Mouse (Mus musculus): ENCODE data around the gene Sv2b. TPM values are rescaled to one million over a fixed set of nuclear protein-coding genes. Genes with fewer than 3 reads are reported as not detected.

Gene Sv2b
- polyA plus RNA-seq, 1 experiment, result not detected

DNA sequence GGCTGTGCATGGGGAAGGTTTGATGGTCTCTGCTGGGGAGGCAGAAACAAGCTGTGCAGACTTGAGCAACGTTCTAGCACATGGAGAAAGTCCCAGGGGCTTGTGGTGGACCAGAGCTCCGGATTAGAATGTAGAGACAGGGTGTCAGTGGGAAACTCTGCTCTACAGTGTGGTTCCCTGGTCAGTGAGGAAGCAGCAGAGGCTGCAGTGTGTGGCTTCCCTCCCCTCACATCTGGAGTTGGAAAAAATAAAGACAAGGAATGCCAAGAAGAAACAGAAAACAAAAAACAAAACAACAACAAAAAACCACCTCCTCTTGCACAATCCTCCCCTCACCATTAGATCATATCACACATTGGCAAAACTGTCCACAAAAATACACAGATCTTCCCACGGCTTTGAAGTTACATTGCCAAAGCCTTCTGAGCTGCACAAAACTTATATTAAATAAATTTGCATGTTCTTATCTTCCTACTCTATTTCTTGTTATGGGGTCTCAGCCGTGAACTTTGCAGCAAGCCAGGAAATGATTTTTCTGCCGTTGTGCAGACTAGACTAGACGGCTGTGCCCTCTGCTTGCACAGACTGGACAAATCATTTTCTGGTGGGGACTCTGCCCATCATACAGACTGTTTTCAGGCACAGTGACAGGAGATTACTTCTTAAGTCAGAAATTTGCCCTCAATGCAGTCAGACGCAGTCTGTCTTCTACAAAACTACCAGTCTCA, 86.2 kb downstream of the Sv2b start:
- Histone ChIP-seq H3K27me3 (ENCODE audit: control insufficient read depth, insufficient read depth, low read length, poor library complexity, severe bottlenecking) (no peaks in the 10 kb centered on the region), H3K27ac (ENCODE audit: insufficient read depth, low read length) (no peak overlapping the region), H3K4me1 (ENCODE audit: control insufficient read depth, insufficient read depth, low read length) (no peaks in the 10 kb centered on the region), H3K9ac (ENCODE audit: low read depth, poor library complexity, severe bottlenecking) (no peak overlapping the region), H3K9me3 (replicated peaks; ENCODE audit: control insufficient read depth, insufficient read depth, low read length, poor library complexity, severe bottlenecking) (no peaks in the 10 kb centered on the region; the same call in 1 of the 2 replicates), H3K4me3 (ENCODE audit: low read depth, low read length) (no peak overlapping the region), H3K36me3 (ENCODE audit: control insufficient read depth, insufficient read depth, low read length, poor library complexity, severe bottlenecking) (no peaks in the 10 kb centered on the region)
- TF ChIP-seq CTCF (IDR thresholded peaks at IDR 0.05; ENCODE audit: low read depth, low read length) (no peak), EP300 (IDR thresholded peaks at IDR 0.05; ENCODE audit: insufficient read depth, low read depth, low read length) (no peak), POLR2A (IDR thresholded peaks at IDR 0.05; ENCODE audit: insufficient read depth, low read length) (no peak)

DNA sequence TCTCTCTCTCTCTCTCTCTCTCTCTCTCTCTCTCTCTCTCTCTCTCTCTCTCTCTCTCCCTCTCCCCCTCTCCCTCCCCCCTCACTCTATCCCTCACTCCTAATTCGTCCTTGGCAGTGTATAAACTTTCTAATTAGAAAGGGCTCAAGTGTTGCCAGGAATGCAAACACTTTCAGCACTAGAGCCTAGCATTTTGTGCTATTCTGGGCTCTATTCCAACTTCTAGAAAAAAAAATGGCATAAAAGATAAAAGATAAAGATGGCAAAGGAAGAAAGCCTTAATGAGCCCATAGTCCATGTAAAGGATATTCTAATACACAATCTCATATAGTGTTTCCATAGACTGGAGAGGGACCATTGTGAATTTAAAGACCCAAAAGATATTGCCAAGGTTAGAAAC, 88.3 kb downstream of the Sv2b start:
- Histone ChIP-seq H3K4me1 (ENCODE audit: control insufficient read depth, insufficient read depth, low read length) (no peaks in the 10 kb centered on the region), H3K27ac (ENCODE audit: insufficient read depth, low read length) (no peak overlapping the region), H3K4me3 (ENCODE audit: low read depth, low read length) (no peak overlapping the region), H3K27me3 (ENCODE audit: control insufficient read depth, insufficient read depth, low read length, poor library complexity, severe bottlenecking) (no peaks in the 10 kb centered on the region), H3K9ac (ENCODE audit: low read depth, poor library complexity, severe bottlenecking) (no peak overlapping the region), H3K36me3 (ENCODE audit: control insufficient read depth, insufficient read depth, low read length, poor library complexity, severe bottlenecking) (no peaks in the 10 kb centered on the region), H3K9me3 (replicated peaks; ENCODE audit: control insufficient read depth, insufficient read depth, low read length, poor library complexity, severe bottlenecking) (no peaks in the 10 kb centered on the region; the same call in 1 of the 2 replicates)
- TF ChIP-seq POLR2A (IDR thresholded peaks at IDR 0.05; ENCODE audit: insufficient read depth, low read length) (no peak), CTCF (IDR thresholded peaks at IDR 0.05; ENCODE audit: low read depth, low read length) (no peak), EP300 (IDR thresholded peaks at IDR 0.05; ENCODE audit: insufficient read depth, low read depth, low read length) (no peak)

DNA sequence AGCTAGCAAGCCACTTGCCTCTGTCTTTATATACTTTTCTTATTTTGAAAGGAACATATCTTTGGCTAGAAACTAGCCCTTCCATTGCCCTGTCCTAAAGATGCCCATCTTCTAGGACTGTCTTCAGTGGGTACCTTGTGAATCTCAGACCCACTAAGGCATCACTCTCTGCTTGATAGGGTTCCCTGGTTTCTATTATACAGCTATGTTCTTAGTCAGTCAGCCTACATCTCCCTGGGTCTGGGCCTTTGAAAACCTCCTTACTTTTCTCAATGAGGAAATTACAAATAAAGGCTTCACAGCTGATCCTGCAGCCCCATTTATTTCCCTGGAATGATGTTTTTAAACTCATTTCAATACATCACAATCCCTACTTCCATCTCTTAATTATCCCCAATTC, 88.8 kb downstream of the Sv2b start:
- Histone ChIP-seq H3K27ac (ENCODE audit: insufficient read depth, low read length) (no peak overlapping the region), H3K36me3 (ENCODE audit: control insufficient read depth, insufficient read depth, low read length, poor library complexity, severe bottlenecking) (no peaks in the 10 kb centered on the region), H3K9me3 (replicated peaks; ENCODE audit: control insufficient read depth, insufficient read depth, low read length, poor library complexity, severe bottlenecking) (no peaks in the 10 kb centered on the region; the same call in 1 of the 2 replicates), H3K9ac (ENCODE audit: low read depth, poor library complexity, severe bottlenecking) (no peak overlapping the region), H3K4me3 (ENCODE audit: low read depth, low read length) (no peak overlapping the region), H3K4me1 (ENCODE audit: control insufficient read depth, insufficient read depth, low read length) (no peaks in the 10 kb centered on the region), H3K27me3 (ENCODE audit: control insufficient read depth, insufficient read depth, low read length, poor library complexity, severe bottlenecking) (no peaks in the 10 kb centered on the region)
- no peak for TF ChIP-seq CTCF (IDR thresholded peaks at IDR 0.05; ENCODE audit: low read depth, low read length)
- no peak for TF ChIP-seq POLR2A (IDR thresholded peaks at IDR 0.05; ENCODE audit: insufficient read depth, low read length)
- no peak for TF ChIP-seq EP300 (IDR thresholded peaks at IDR 0.05; ENCODE audit: insufficient read depth, low read depth, low read length)

DNA sequence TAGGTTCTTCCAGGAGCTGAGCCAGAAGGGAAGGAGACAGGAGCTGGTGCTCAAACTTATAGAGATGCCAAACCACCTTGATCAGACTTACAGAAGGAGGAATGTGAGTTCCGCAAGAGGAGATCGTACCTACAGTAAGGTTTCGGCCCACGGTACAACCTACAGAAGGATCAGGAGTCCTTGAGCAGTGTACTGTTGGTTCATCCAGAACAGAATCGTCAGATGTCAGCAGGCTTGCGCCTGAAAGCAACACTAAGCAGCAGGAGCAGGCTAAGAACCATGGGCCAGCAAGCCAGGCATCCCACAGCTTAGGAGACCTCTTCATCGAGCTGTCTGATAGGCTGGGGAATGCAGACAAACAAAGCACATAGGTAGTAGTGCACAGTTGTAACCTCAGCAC, 92.9 kb downstream of the Sv2b start:
- Histone ChIP-seq H3K9me3 (replicated peaks; ENCODE audit: control insufficient read depth, insufficient read depth, low read length, poor library complexity, severe bottlenecking) (no peaks in the 10 kb centered on the region), H3K9ac (ENCODE audit: low read depth, poor library complexity, severe bottlenecking) (no peak overlapping the region), H3K27ac (ENCODE audit: insufficient read depth, low read length) (no peak overlapping the region), H3K4me1 (ENCODE audit: control insufficient read depth, insufficient read depth, low read length) (no peaks in the 10 kb centered on the region), H3K36me3 (ENCODE audit: control insufficient read depth, insufficient read depth, low read length, poor library complexity, severe bottlenecking) (no peaks in the 10 kb centered on the region), H3K27me3 (ENCODE audit: control insufficient read depth, insufficient read depth, low read length, poor library complexity, severe bottlenecking) (no peaks in the 10 kb centered on the region), H3K4me3 (ENCODE audit: low read depth, low read length) (no peak overlapping the region)
- TF ChIP-seq EP300 (IDR thresholded peaks at IDR 0.05; ENCODE audit: insufficient read depth, low read depth, low read length), result no peak
- no peak for TF ChIP-seq POLR2A (IDR thresholded peaks at IDR 0.05; ENCODE audit: insufficient read depth, low read length)
- TF ChIP-seq CTCF (IDR thresholded peaks at IDR 0.05; ENCODE audit: low read depth, low read length), result no peak

DNA sequence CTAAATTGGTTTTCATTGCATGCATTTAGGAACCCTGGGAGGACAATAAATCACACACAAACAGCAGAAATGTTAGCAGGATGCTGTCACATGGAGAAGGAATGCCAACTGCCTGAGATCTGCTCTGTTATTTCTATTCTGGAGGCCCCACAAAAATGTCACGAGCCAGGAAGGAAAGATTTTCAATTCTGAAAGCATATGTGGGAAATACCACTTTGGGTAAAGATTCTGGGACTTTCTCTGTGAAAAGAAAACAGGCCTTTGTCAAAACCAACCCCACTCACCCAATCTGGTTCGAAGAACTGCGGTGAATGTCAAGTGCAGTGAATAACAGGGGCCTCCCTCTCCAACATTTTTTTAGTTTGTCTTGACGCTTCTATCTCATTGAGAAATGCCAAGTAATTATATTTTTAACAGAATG, 99.8 kb downstream of the Sv2b start:
- Histone ChIP-seq H3K27me3 (ENCODE audit: control insufficient read depth, insufficient read depth, low read length, poor library complexity, severe bottlenecking) (no peaks in the 10 kb centered on the region), H3K36me3 (ENCODE audit: control insufficient read depth, insufficient read depth, low read length, poor library complexity, severe bottlenecking) (no peaks in the 10 kb centered on the region), H3K4me1 (ENCODE audit: control insufficient read depth, insufficient read depth, low read length) (no peaks in the 10 kb centered on the region), H3K9ac (ENCODE audit: low read depth, poor library complexity, severe bottlenecking) (no peak overlapping the region), H3K4me3 (ENCODE audit: low read depth, low read length) (no peak overlapping the region), H3K9me3 (replicated peaks; ENCODE audit: control insufficient read depth, insufficient read depth, low read length, poor library complexity, severe bottlenecking) (no peaks in the 10 kb centered on the region), H3K27ac (ENCODE audit: insufficient read depth, low read length) (no peak overlapping the region)
- TF ChIP-seq CTCF (IDR thresholded peaks at IDR 0.05; ENCODE audit: low read depth, low read length), result no peak
- no peak for TF ChIP-seq POLR2A (IDR thresholded peaks at IDR 0.05; ENCODE audit: insufficient read depth, low read length)
- TF ChIP-seq EP300 (IDR thresholded peaks at IDR 0.05; ENCODE audit: insufficient read depth, low read depth, low read length), result no peak

DNA sequence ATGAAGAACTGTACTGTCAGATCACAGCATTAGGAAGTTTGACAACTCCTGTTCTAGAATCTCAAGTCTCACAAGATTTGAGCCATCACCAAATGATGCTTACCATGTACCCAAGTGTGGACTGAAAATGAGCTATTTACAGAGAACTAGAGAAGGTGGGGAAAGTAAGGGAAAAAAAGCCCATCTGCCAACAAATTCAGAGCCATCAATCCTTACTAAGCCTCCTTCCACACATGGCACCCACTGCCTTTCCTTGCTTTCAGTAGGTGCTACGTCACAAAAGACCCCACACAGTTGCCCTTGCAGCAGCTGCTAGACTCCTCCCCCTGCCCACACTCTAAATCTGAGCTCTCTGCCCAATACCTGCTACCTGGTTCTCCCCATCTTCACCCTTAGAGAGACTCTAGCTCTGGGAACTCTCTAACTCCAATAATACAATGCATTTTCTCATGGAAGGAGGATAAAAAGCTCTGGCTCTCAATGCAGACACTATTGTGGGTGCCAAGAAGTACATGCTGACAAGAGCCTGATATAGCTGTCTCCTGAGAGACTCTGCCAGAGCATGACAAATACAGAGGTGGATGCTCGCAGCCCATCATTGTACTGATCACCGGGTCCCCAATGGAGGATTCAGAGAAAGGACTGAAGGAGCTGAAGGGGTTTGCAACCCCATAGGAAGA, 101.0 kb downstream of the Sv2b start:
- H3K27me3 ChIP-seq (ENCODE audit: control insufficient read depth, insufficient read depth, low read length, poor library complexity, severe bottlenecking), result no peaks in the 10 kb centered on the region
- no peak overlapping the region for H3K27ac ChIP-seq (ENCODE audit: insufficient read depth, low read length)
- H3K4me3 ChIP-seq (ENCODE audit: low read depth, low read length), result no peak overlapping the region
- no peaks in the 10 kb centered on the region for H3K36me3 ChIP-seq (ENCODE audit: control insufficient read depth, insufficient read depth, low read length, poor library complexity, severe bottlenecking)
- H3K9ac ChIP-seq (ENCODE audit: low read depth, poor library complexity, severe bottlenecking), result no peak overlapping the region
- no peaks in the 10 kb centered on the region for H3K4me1 ChIP-seq (ENCODE audit: control insufficient read depth, insufficient read depth, low read length)
- H3K9me3 ChIP-seq (replicated peaks; ENCODE audit: control insufficient read depth, insufficient read depth, low read length, poor library complexity, severe bottlenecking), result no peaks in the 10 kb centered on the region
- no peak for TF ChIP-seq POLR2A (IDR thresholded peaks at IDR 0.05; ENCODE audit: insufficient read depth, low read length)
- no peak for TF ChIP-seq CTCF (IDR thresholded peaks at IDR 0.05; ENCODE audit: low read depth, low read length)
- no peak for TF ChIP-seq EP300 (IDR thresholded peaks at IDR 0.05; ENCODE audit: insufficient read depth, low read depth, low read length)

All from ES-Bruce4 (cell line).